Mouse (Mus musculus): ENCODE results near the gene Hist1h2bk.

- TF ChIP-seq CTCF (conservative IDR thresholded peaks at IDR 0.05; ENCODE audit: low read length) (no peak), POU5F1 (IDR thresholded peaks at IDR 0.05; ENCODE audit: borderline replicate concordance, low read length) (no peak), NANOG (IDR thresholded peaks at IDR 0.05; ENCODE audit: borderline replicate concordance, low read length) (no peak)
Measured at GRCm38 (mm10) chr13:21998412-21998811, 37.3 kb upstream of the Hist1h2bk start.

All from E14TG2a.4 (cell line).